Mouse (Mus musculus) ES-CJ7 (cell line): ENCODE data around the gene Mthfd1l.

Experiments used
- DNase-seq: peaks from one replicate; pipeline ENCODE4 v3.0.0; 2011; ENCODE audit warnings: low read depth, low spot score

Gene Mthfd1l

DNA sequence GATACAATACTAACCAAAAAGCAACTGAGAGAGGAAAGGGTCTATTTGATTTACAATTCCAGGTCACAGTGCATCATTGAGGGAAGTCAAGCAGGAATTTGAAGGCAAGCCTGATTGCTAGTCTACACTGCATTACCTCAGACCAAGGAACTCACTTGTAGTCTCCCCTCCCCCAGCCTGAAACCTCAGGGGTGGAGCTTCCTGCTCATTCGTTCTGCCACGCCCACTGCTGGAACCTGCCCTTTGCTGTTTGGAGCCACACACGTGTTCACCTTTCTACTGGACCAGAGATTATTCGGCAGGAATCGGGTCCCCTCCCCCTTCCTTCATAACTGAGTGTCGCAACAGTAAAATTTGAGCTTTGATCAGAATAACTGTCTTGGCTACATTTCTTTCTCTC, 230.7 kb downstream of the Mthfd1l start:
- DNase-seq = peak; percentile 89

- no peak for DNase-seq
Observed at GRCm38 (mm10) chr10:4209040-4209439, 236.1 kb downstream of the Mthfd1l start.

DNA sequence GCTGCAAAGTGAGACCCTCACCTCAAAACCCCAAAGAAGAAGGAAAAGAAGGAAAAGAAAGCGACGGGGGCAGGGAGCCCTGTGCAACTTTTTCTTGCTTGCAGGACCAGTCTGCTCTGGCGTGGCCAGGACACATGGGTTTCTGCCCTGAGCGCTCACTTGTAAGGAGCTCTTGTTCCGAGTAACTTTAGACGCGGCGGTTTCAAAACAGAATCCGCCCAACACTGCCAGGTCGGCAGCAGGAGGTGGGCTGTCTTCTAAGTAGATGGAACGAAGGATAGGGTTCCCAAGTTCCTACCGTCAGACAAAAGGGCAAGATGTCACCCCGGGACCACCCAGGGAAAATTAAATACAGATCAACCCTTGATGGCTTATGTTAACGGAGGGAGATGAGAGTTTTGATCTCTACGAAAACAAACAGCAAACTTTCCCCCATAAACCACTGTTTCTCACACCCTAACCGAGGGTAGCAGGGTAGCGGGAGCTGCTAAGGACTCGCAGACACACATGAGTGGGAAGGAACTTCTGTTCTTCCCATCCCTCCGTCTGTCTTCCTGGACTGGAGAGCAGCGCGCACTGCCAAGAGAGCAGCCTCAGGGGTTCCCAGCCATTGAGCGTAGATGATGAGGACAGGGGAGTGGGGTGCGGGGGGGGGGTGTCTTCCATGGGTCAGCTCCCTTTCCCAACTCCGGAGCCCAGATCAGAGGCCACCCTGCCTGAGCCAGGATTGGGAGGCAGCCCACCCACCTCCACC, 237.6 kb downstream of the Mthfd1l start:
- DNase-seq = peak; percentile 35

DNA sequence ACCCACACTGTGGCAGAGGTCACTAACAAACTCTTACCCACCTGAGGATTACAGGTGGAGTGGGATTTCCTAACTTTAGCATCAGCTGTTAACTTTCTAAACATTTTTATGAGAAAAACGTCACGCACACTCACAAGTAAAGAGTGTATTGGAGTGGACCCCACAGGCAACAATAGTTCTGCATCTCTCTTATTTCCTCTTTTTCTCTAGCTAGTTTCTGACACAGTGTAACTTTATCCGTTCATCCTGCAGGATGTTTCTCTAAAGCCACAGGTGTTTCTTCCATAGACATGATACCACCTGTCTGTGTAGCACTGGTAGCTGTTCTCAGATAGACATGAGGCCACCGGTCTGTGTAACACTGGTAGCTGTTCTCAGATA, 238.1 kb downstream of the Mthfd1l start:
- no peak for DNase-seq
